In the genomic region with DNA sequence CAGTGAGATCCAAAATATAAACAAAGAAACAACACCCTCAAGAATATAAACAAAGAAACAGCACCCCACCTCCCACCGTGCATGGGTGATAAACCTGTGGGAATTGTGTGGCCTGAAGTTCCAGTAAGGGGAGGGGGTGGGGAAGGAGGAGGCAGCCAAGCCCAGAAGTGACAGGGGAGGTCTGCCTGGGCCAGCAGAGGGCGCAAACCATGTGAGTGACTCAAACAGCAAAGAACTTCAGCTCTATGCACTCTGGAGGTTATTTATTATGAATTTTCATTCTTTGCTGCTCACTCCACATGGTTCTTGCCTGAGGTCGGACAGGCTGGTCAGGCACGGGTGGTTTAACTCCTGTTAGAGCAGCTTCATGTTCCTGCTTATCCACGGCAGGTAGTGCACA, we compare ENCODE assay signal across 11 mouse cellular contexts. TPM values are rescaled to one million over a fixed set of nuclear protein-coding genes. Genes with fewer than 3 reads are reported as not detected.
DNase-seq lines count a peak whose midpoint lies in the region; TF ChIP-seq lines count a peak whose summit lies in the region.
"Not testable (repeated sequence)": the region's sequence is repeated elsewhere in the genome, so short reads cannot be mapped to it uniquely, and the experiment has no call there.
"Had no signal": no experiment of that assay in that cellular context is flagged by ENCODE, and none has a peak within 500 bp of the region (broad histone marks: within the 10 kb centered on the region; RNA-seq: fewer than 3 reads in every experiment).

No protein-coding gene starts in this region.

- not testable (repeated sequence) for TF ChIP-seq POLR2A in ES-Bruce4 (IDR thresholded peaks at IDR 0.05; ENCODE audit: insufficient read depth, low read length)

- not testable (repeated sequence) for H3K9me3 ChIP-seq in ES-Bruce4 (replicated peaks; ENCODE audit: control insufficient read depth, insufficient read depth, low read length, poor library complexity, severe bottlenecking); embryonic facial prominence, embryonic 10.5 days

- not testable (repeated sequence) for H3K9ac ChIP-seq in ES-Bruce4 (ENCODE audit: low read depth, poor library complexity, severe bottlenecking)

- intact Hi-C loops in heart, postnatal 10 days (cut with DNase I): loop anchor here (5.0 kb wide), 1 partner anchor 97 kb away; no protein-coding TSS in a partner anchor

- H3K4me1 ChIP-seq in ES-Bruce4 (ENCODE audit: control insufficient read depth, insufficient read depth, low read length); embryonic facial prominence, embryonic 10.5 days: not testable (repeated sequence)

- H3K4me3 ChIP-seq in ES-Bruce4 (ENCODE audit: low read depth, low read length); embryonic facial prominence, embryonic 10.5 days: not testable (repeated sequence)

- not testable (repeated sequence) for H3K27me3 ChIP-seq in ES-Bruce4 (ENCODE audit: control insufficient read depth, insufficient read depth, low read length, poor library complexity, severe bottlenecking); embryonic facial prominence, embryonic 10.5 days (replicated peaks; ENCODE audit: low read depth, poor library complexity, severe bottlenecking)

- WGBS in embryonic facial prominence, embryonic 10.5 days: 31% methylated on average over 5 of the region's 5 CpGs

- H3K36me3 ChIP-seq in ES-Bruce4 (ENCODE audit: control insufficient read depth, insufficient read depth, low read length, poor library complexity, severe bottlenecking); embryonic facial prominence, embryonic 10.5 days (replicated peaks): not testable (repeated sequence)

- peak; percentile 77 for TF ChIP-seq CTCF in ES-Bruce4 (IDR thresholded peaks at IDR 0.05; ENCODE audit: low read depth, low read length)

- DNase-seq in adrenal gland, postnatal 25 days: peak; percentile 47
- DNase-seq in embryonic facial prominence, embryonic 10.5 days (ENCODE audit: low spot score): peak; percentile 73
- peak; percentile 4 to 27 for DNase-seq in heart, postnatal 10 days
- peak; percentile 14 to 66 for DNase-seq in kidney, postnatal 36 days
- peak; percentile 48 for DNase-seq in lung, postnatal 10 days
- DNase-seq in retina, postnatal 1 day: peak; percentile 57
- DNase-seq in yolk sac, embryonic 10.5 days (ENCODE audit: low spot score): peak; percentile 16

- TF ChIP-seq EP300 in ES-Bruce4 (IDR thresholded peaks at IDR 0.05; ENCODE audit: insufficient read depth, low read depth, low read length): not testable (repeated sequence)

- H3K27ac ChIP-seq in ES-Bruce4 (ENCODE audit: insufficient read depth, low read length); embryonic facial prominence, embryonic 10.5 days (replicated peaks): not testable (repeated sequence)

RNA-seq across cellular contexts. Expression of a gene that starts 6.2 kb away (rescaled TPM):
- not detected in 2 replicates for polyA plus RNA-seq in ES-Bruce4 (2011; ENCODE audit: insufficient read depth, insufficient read length, low read depth, missing spikeins)
- total RNA-seq in adrenal gland, postnatal 25 days (2021): not detected in 2 replicates
- polyA plus RNA-seq in embryonic facial prominence, embryonic 10.5 days (2016; fragmentation: Nextera tagmentation; extraction: Ambion mirVana): not detected in 2 replicates
- total RNA-seq in heart, postnatal 10 days (2021): not detected
- total RNA-seq: left cerebral cortex, adult 18-20 months had no signal
- polyA plus RNA-seq: gonadal fat pad, adult 2 months; stomach, embryonic 15.5 days had no signal

RNA-seq across cellular contexts. Expression of a gene that starts 29.4 kb away (rescaled TPM):
- not detected in 2 replicates for polyA plus RNA-seq in ES-Bruce4 (2011; ENCODE audit: insufficient read depth, insufficient read length, low read depth, missing spikeins)
- total RNA-seq in adrenal gland, postnatal 25 days (2021): not detected in 2 replicates
- 0.23 and 0.34 TPM in 2 replicates for polyA plus RNA-seq in embryonic facial prominence, embryonic 10.5 days (2016; fragmentation: Nextera tagmentation; extraction: Ambion mirVana)
- total RNA-seq in heart, postnatal 10 days (2021): not detected
- total RNA-seq: left cerebral cortex, adult 18-20 months had no signal
- polyA plus RNA-seq: gonadal fat pad, adult 2 months; stomach, embryonic 15.5 days had no signal

RNA-seq across cellular contexts. Expression of a gene that starts 30.6 kb away (rescaled TPM):
- polyA plus RNA-seq in ES-Bruce4 (2011; ENCODE audit: insufficient read depth, insufficient read length, low read depth, missing spikeins): not detected in 2 replicates
- not detected in 2 replicates for total RNA-seq in adrenal gland, postnatal 25 days (2021)
- not detected in 2 replicates for polyA plus RNA-seq in embryonic facial prominence, embryonic 10.5 days (2016; fragmentation: Nextera tagmentation; extraction: Ambion mirVana)
- not detected for total RNA-seq in heart, postnatal 10 days (2021)
- total RNA-seq: left cerebral cortex, adult 18-20 months had no signal
- polyA plus RNA-seq: gonadal fat pad, adult 2 months; stomach, embryonic 15.5 days had no signal

RNA-seq across cellular contexts. Expression of a gene that starts 45.6 kb away (rescaled TPM):
- not detected in 2 replicates for polyA plus RNA-seq in ES-Bruce4 (2011; ENCODE audit: insufficient read depth, insufficient read length, low read depth, missing spikeins)
- total RNA-seq in adrenal gland, postnatal 25 days (2021): not detected in 2 replicates
- polyA plus RNA-seq in embryonic facial prominence, embryonic 10.5 days (2016; fragmentation: Nextera tagmentation; extraction: Ambion mirVana): not detected in 2 replicates
- not detected for total RNA-seq in heart, postnatal 10 days (2021)
- total RNA-seq: left cerebral cortex, adult 18-20 months had no signal
- polyA plus RNA-seq: gonadal fat pad, adult 2 months; stomach, embryonic 15.5 days had no signal

RNA-seq across cellular contexts. Expression of a gene that starts 57.0 kb away (rescaled TPM):
- not detected in 2 replicates for polyA plus RNA-seq in ES-Bruce4 (2011; ENCODE audit: insufficient read depth, insufficient read length, low read depth, missing spikeins)
- total RNA-seq in adrenal gland, postnatal 25 days (2021): not detected in 2 replicates
- polyA plus RNA-seq in embryonic facial prominence, embryonic 10.5 days (2016; fragmentation: Nextera tagmentation; extraction: Ambion mirVana): not detected in 2 replicates
- total RNA-seq in heart, postnatal 10 days (2021): not detected
- total RNA-seq: left cerebral cortex, adult 18-20 months had no signal

Comparison
In these comparisons a context has a peak if more than half of its experiments do, and no peak if none do; other contexts are left out.
1. DNase-seq: peak in every context shown above with its lines; median percentile 73 in embryonic facial prominence, embryonic 10.5 days; 57 in retina, postnatal 1 day; 48 in lung, postnatal 10 days; 47 in adrenal gland, postnatal 25 days; 40 in kidney, postnatal 36 days; 16 in yolk sac, embryonic 10.5 days; 16 in heart, postnatal 10 days.